Mouse (Mus musculus) heart, postnatal 0 days (tissue): ENCODE data around the gene Hivep3. TPM values are rescaled to one million over a fixed set of nuclear protein-coding genes. Genes with fewer than 3 reads are reported as not detected.

Experiments
- ATAC-seq: fragments of 200-750 bp; cut with Nextera tagmentation; 2 replicates; pipeline ENCODE4 v1.8.0; 2017; ENCODE audit warnings: low read depth, moderate number of reproducible peaks, moderate library complexity; ENCODE audit not compliant: insufficient read depth
- DNase-seq: peaks from one replicate; pipeline ENCODE4 v3.0.0-alpha.2; 2016; ENCODE audit warnings: low spot score
- H3K27ac ChIP-seq: fragments of 300-500 bp; sonication (generic); 2 replicates; pipeline ENCODE4 v1.5.1; 2014; ENCODE audit warnings: low read depth, mild to moderate bottlenecking
- H3K27me3 ChIP-seq: fragments of 300-500 bp; sonication (generic); 2 replicates; pipeline ENCODE4 v1.6.1; 2014; ENCODE audit warnings: low read length, mixed read lengths; ENCODE audit not compliant: control insufficient read depth, insufficient read depth
- H3K36me3 ChIP-seq: fragments of 300-500 bp; sonication (generic); replicated peaks from 2 replicates; pipeline ENCODE4 v1.6.1; 2014; ENCODE audit warnings: low read length, mixed read lengths; ENCODE audit not compliant: control insufficient read depth, insufficient read depth
- H3K4me1 ChIP-seq: fragments of 300-500 bp; sonication (generic); 2 replicates; pipeline ENCODE4 v1.6.1; 2014; ENCODE audit warnings: antibody characterized with exemption; ENCODE audit not compliant: control insufficient read depth, insufficient read depth
- H3K4me2 ChIP-seq: fragments of 300-500 bp; sonication (generic); 2 replicates; pipeline ENCODE4 v1.6.1; 2014; ENCODE audit warnings: low read depth, mild to moderate bottlenecking, low read length, moderate library complexity
- H3K4me3 ChIP-seq: fragments of 300-500 bp; sonication (generic); 2 replicates; pipeline ENCODE4 v1.5.1; 2014; ENCODE audit warnings: low read depth, low read length
- H3K9ac ChIP-seq: fragments of 300-500 bp; sonication (generic); replicated peaks from 2 replicates; pipeline ENCODE4 v1.6.1; 2014; ENCODE audit warnings: low read depth, low read length, mixed read lengths
- H3K9me3 ChIP-seq: fragments of 300-500 bp; sonication (generic); replicated peaks from 2 replicates; pipeline ENCODE4 v1.6.1; 2016; ENCODE audit warnings: low read length; ENCODE audit not compliant: control insufficient read depth
- CTCF ChIP-seq: IDR thresholded peaks from 2 replicates; pipeline ENCODE4 v1.5.1; 2016; ENCODE audit warnings: antibody characterized with exemption, control low read depth, low read depth
- EP300 ChIP-seq: IDR thresholded peaks from 2 replicates; pipeline ENCODE4 v1.6.1; 2016; ENCODE audit warnings: antibody characterized with exemption, low read depth
- WGBS: fragments of 180-500 bp; shearing (Covaris S2); extraction: QIAGEN DNeasy Blood & Tissue Kit; methylation state at CpG from one replicate; pipeline ENCODE4 v1.1.7; 2014; 5-methylcytosine and 5-hydroxymethylcytosine counted together
- polyA plus RNA-seq: library from polyadenylated mRNA; unstranded; fragments of >200 nt; fragmentation: Nextera tagmentation; extraction: Ambion mirVana; gene quantifications from 2 replicates; pipeline ENCODE4 v1.2.1, GENCODE M21; 2015
- total RNA-seq: library from RNA; depleted of rRNA; stranded (reverse); fragments of >200 nt; gene quantifications from 2 replicates; pipeline ENCODE4 v1.2.3, GENCODE M21; 2014; ENCODE audit warnings: low replicate concordance

The Hivep3 gene
- total and polyA plus RNA-seq, 2 experiments from 2014 or later: 5.8 to 10.4 TPM

GRCm38 (mm10) chr4:120164316-120164715 lies 430.7 kb downstream of the Hivep3 start:
- no peaks in the 10 kb centered on the region for H3K9me3 ChIP-seq
- no peak for DNase-seq
- no peaks in the 10 kb centered on the region for H3K36me3 ChIP-seq
- WGBS: 87% methylated on average over 5 of the region's 5 CpGs
- H3K9ac ChIP-seq: no peak overlapping the region
- no peak overlapping the region for H3K4me2 ChIP-seq
- H3K27ac ChIP-seq: no peak overlapping the region
- TF ChIP-seq EP300 (no peak), CTCF (no peak)
- ATAC-seq: no peak
- peaks cover 15% of the 10 kb centered on the region for H3K4me1 ChIP-seq
- H3K4me3 ChIP-seq: no peak overlapping the region
- no peaks in the 10 kb centered on the region; the same call in 1 of the 2 replicates for H3K27me3 ChIP-seq

- Histone ChIP-seq H3K27me3 (no peaks in the 10 kb centered on the region), H3K9ac (no peak overlapping the region), H3K27ac (no peak overlapping the region), H3K4me3 (no peak overlapping the region), H3K4me1 (peaks cover 18% of the 10 kb centered on the region), H3K4me2 (no peak overlapping the region), H3K36me3 (no peaks in the 10 kb centered on the region), H3K9me3 (no peaks in the 10 kb centered on the region)
- DNase-seq: no peak
- 81% methylated on average over 6 of the region's 6 CpGs for WGBS
- TF ChIP-seq EP300: no peak
- no peak for TF ChIP-seq CTCF
- ATAC-seq: no peak
Measured at GRCm38 (mm10) chr4:120167778-120168177, 434.2 kb downstream of the Hivep3 start.

- WGBS: 69% methylated on average over 4 of the region's 4 CpGs
- DNase-seq: no peak
- no peak overlapping the region for H3K9ac ChIP-seq
- no peak overlapping the region for H3K4me3 ChIP-seq
- H3K4me2 ChIP-seq: no peak overlapping the region
- no peaks in the 10 kb centered on the region for H3K9me3 ChIP-seq
- H3K4me1 ChIP-seq: peaks cover 15% of the 10 kb centered on the region
- ATAC-seq: no peak
- no peaks in the 10 kb centered on the region for H3K36me3 ChIP-seq
- no peak overlapping the region for H3K27ac ChIP-seq
- TF ChIP-seq EP300: no peak
- TF ChIP-seq CTCF: no peak
- no peaks in the 10 kb centered on the region for H3K27me3 ChIP-seq
Measured at GRCm38 (mm10) chr4:120168346-120168745, 434.8 kb downstream of the Hivep3 start.

GRCm38 (mm10) chr4:120170387-120170936 lies 436.9 kb downstream of the Hivep3 start:
- DNase-seq: no peak
- H3K4me3 ChIP-seq: no peak overlapping the region
- H3K4me2 ChIP-seq: no peak overlapping the region
- H3K36me3 ChIP-seq: no peaks in the 10 kb centered on the region
- no peak overlapping the region for H3K9ac ChIP-seq
- no peak overlapping the region for H3K27ac ChIP-seq
- no peaks in the 10 kb centered on the region for H3K27me3 ChIP-seq
- no peaks in the 10 kb centered on the region for H3K9me3 ChIP-seq
- no peak for TF ChIP-seq CTCF
- TF ChIP-seq EP300: no peak
- H3K4me1 ChIP-seq: peaks cover 11% of the 10 kb centered on the region
- 70% methylated on average over 9 of the region's 9 CpGs for WGBS
- ATAC-seq: no peak

- peak; percentile 35 for DNase-seq
- WGBS: 10% methylated on average over 7 of the region's 7 CpGs
- TF ChIP-seq CTCF (no peak), EP300 (no peak)
- H3K9ac ChIP-seq: no peak overlapping the region
- H3K36me3 ChIP-seq: no peaks in the 10 kb centered on the region
- H3K9me3 ChIP-seq: no peaks in the 10 kb centered on the region
- no peak overlapping the region for H3K4me2 ChIP-seq
- H3K4me1 ChIP-seq: peaks cover 11% of the 10 kb centered on the region
- no peak overlapping the region for H3K4me3 ChIP-seq
- no peak overlapping the region for H3K27ac ChIP-seq
- H3K27me3 ChIP-seq: no peaks in the 10 kb centered on the region
- ATAC-seq: peak; percentile 60
Measured at GRCm38 (mm10) chr4:120172050-120172684, 438.6 kb downstream of the Hivep3 start.
